8 mouse cellular contexts compared by ENCODE assay signal in genomic region chr3:85195068-85195481, GRCm38 (mm10).
DNase-seq lines count a peak whose midpoint lies in the region; ATAC-seq lines count a peak whose summit lies in the region.

No protein-coding gene starts in this region.

- no peaks in the 10 kb centered on the region for H3K4me1 ChIP-seq in midbrain, embryonic 16.5 days (ENCODE audit: control insufficient read depth, insufficient read depth, low read length)
- no peaks in the 10 kb centered on the region for H3K4me1 ChIP-seq in midbrain, embryonic 14.5 days (ENCODE audit: control insufficient read depth, insufficient read depth, low read length)
- peaks cover 4% of the 10 kb centered on the region; the same call in 1 of the 2 replicates for H3K4me1 ChIP-seq in heart, embryonic 13.5 days

- no peak for DNase-seq in midbrain, embryonic 14.5 days
- peak; percentile 13 to 24 for DNase-seq in kidney, postnatal 36 days
- no peak for DNase-seq in right cerebral cortex, adult 2 months (ENCODE audit: low spot score in 2 of 2)
- no peak for DNase-seq in adrenal gland, postnatal 25 days
- no peak for DNase-seq in frontal cortex, postnatal 25 days (ENCODE audit: low spot score in 2 of 2)

- no peak overlapping the region for H3K27ac ChIP-seq in midbrain, embryonic 16.5 days (ENCODE audit: low read length)
- H3K27ac ChIP-seq in midbrain, embryonic 14.5 days (replicated peaks; ENCODE audit: low read depth, low read length), result no peak overlapping the region
- H3K27ac ChIP-seq in heart, embryonic 13.5 days (replicated peaks), result peak overlapping the region; percentile 48; the same call in 1 of the 2 replicates

- peak overlapping the region; percentile 8 for H3K4me3 ChIP-seq in midbrain, embryonic 16.5 days (ENCODE audit: low read depth, low read length)
- H3K4me3 ChIP-seq in midbrain, embryonic 14.5 days (replicated peaks; ENCODE audit: low read depth, low read length), result no peak overlapping the region
- H3K4me3 ChIP-seq in heart, embryonic 13.5 days, result peak overlapping the region; percentile 38

- H3K9ac ChIP-seq in midbrain, embryonic 16.5 days (ENCODE audit: low read depth, low read length), result no peak overlapping the region
- no peak overlapping the region for H3K9ac ChIP-seq in midbrain, embryonic 14.5 days (replicated peaks; ENCODE audit: low read length)
- H3K9ac ChIP-seq in heart, embryonic 13.5 days, result 0 out of 2 replicates have a peak overlapping the region, but pooled peaks have one; percentile 33

- no peaks in the 10 kb centered on the region for H3K27me3 ChIP-seq in midbrain, embryonic 16.5 days (ENCODE audit: control insufficient read depth, insufficient read depth, low read depth, low read length)
- no peaks in the 10 kb centered on the region for H3K27me3 ChIP-seq in midbrain, embryonic 14.5 days (ENCODE audit: control insufficient read depth, insufficient read depth, low read length)
- no peaks in the 10 kb centered on the region for H3K27me3 ChIP-seq in heart, embryonic 13.5 days (replicated peaks)

- H3K4me2 ChIP-seq in midbrain, embryonic 16.5 days (ENCODE audit: low read length), result peak overlapping the region; percentile 12; the same call in 1 of the 2 replicates
- no peak overlapping the region for H3K4me2 ChIP-seq in midbrain, embryonic 14.5 days (ENCODE audit: low read length)
- peak overlapping the region; percentile 53 for H3K4me2 ChIP-seq in heart, embryonic 13.5 days

- no peaks in the 10 kb centered on the region for H3K9me3 ChIP-seq in midbrain, embryonic 16.5 days (replicated peaks; ENCODE audit: control insufficient read depth, low read length, poor library complexity, severe bottlenecking)
- H3K9me3 ChIP-seq in midbrain, embryonic 14.5 days (ENCODE audit: control insufficient read depth, low read length), result no peaks in the 10 kb centered on the region
- no peaks in the 10 kb centered on the region for H3K9me3 ChIP-seq in heart, embryonic 13.5 days

- ATAC-seq in midbrain, embryonic 16.5 days, result no peak
- no peak for ATAC-seq in midbrain, embryonic 14.5 days (ENCODE audit: low FRiP score, low TSS enrichment)
- ATAC-seq in heart, embryonic 13.5 days (ENCODE audit: extremely low read depth, insufficient number of reproducible peaks, low FRiP score, low TSS enrichment), result no peak
- ATAC-seq in monocyte, adult 5-6 weeks (replicated peaks; ENCODE audit: insufficient number of reproducible peaks, low FRiP score, low TSS enrichment, poor library complexity, severe bottlenecking), result peak; percentile 73

- H3K36me3 ChIP-seq in midbrain, embryonic 16.5 days (ENCODE audit: control insufficient read depth, insufficient read depth, low read length), result no peaks in the 10 kb centered on the region
- no peaks in the 10 kb centered on the region for H3K36me3 ChIP-seq in midbrain, embryonic 14.5 days (ENCODE audit: control insufficient read depth, insufficient read depth, low read length)
- no peaks in the 10 kb centered on the region for H3K36me3 ChIP-seq in heart, embryonic 13.5 days

- 73% methylated on average over 8 of the region's 8 CpGs for WGBS in midbrain, embryonic 16.5 days
- 68% methylated on average over 8 of the region's 8 CpGs for WGBS in midbrain, embryonic 14.5 days
- WGBS in heart, embryonic 13.5 days, result 35% methylated on average over 8 of the region's 8 CpGs

Comparison
In these comparisons a context has a peak if more than half of its experiments do, and no peak if none do; other contexts are left out.
1. DNase-seq: peak in kidney, postnatal 36 days (2 of 2); none in midbrain, embryonic 14.5 days (single experiment), right cerebral cortex, adult 2 months (0 of 2), adrenal gland, postnatal 25 days (single experiment) and frontal cortex, postnatal 25 days (0 of 2).